Mouse (Mus musculus) NIH3T3 (cell line): Measurements from ENCODE around the gene BC030867.

Experiments used
- DNase-seq: peaks from one replicate; pipeline ENCODE4 v3.0.0-alpha.2; 2012; ENCODE audit warnings: low read depth

BC030867 gene

GRCm38 (mm10) chr11:102248630-102249230 is at the start of gene BC030867:
BC030867 (plus strand) TSS chr11:102248882.
- peak; percentile 98 for DNase-seq

GRCm38 (mm10) chr11:102199856-102200255 is 48.8 kb upstream of the BC030867 start:
- no peak for DNase-seq

- DNase-seq, result peak; percentile 84
Measured at GRCm38 (mm10) chr11:102201408-102201821, 47.3 kb upstream of the BC030867 start.

DNA sequence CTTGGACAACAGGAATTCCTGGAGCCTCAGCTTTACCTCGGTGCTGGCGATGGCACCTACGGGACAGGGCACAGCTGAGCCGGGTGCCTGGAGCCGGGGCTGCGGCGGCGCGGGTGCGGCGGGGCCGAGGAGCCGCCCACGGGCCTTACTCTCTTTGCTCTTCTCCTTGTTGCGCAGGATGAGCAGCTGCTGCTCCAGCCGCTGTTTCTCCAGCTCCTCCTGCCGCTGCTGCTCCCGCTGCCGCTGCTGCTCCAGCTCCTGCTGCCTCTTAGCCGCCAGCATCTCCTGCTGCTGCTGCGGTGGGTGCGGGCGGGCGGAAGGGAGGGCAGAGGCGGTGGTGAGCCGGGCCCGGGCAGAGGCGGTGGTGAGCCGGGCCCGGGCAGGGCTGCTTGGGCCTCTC is 42.2 kb upstream of the BC030867 start:
- DNase-seq, result no peak

- no peak for DNase-seq
Measured at GRCm38 (mm10) chr11:102207825-102208777, 40.6 kb upstream of the BC030867 start.

DNA sequence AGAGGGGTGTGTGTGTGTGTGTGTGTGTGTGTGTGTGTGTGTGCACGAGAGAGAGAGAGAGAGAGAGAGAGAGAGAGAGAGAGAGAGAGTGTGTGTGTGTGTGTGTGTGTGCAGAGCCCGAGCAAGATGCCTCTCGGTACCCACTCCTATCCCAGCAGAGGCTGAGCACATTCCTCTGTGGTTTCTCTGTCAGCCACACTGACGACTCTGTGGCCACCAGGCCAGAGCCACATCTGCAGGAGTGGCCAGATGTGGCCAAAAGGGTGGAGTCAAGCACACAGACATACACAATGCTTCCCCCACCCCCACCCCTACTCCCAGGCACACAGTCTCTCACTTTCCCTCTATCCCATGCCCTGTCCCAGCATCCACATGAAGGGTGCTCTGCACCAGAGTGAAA is 39.8 kb upstream of the BC030867 start:
- peak; percentile 38 for DNase-seq

DNA sequence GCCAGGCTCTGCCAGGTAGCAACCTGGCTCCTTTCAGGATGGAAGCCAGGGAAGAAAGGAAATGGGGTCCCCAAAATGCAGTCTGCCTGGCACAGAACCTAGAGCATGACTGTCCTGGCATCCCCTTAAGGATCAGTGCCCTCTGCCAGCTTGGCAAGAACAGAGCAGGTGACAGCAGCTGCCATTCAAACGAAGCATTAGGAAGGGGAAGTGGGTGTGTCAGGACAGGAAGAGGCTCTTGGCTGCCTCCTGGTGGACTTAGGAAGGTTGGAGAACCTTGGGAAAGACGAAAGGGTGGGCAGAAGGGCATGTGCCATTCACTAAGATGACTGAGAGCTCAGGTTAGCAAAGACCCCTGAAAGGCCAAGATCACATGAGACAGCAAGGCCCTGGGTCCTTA is 38.9 kb upstream of the BC030867 start:
- peak; percentile 52 for DNase-seq

DNA sequence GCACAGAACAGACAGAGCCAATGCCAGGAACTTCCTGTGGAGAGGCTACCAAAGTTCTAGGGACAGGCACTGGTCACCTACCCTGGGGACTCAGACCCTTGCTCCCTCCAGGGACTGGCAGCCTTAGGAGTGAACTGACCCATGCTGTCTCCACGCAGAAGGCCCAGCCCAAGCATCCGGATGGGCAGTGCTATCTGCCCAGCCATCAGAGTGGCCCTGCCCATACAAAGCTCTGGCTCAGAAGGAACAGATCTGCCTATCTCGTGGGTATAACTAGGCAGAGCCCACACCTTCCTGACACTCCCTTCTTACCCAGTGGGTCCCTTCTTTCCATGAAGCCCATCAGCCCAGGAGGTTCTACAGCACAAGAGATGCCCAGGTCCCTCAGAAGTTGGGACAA is 38.5 kb upstream of the BC030867 start:
- no peak for DNase-seq

DNA sequence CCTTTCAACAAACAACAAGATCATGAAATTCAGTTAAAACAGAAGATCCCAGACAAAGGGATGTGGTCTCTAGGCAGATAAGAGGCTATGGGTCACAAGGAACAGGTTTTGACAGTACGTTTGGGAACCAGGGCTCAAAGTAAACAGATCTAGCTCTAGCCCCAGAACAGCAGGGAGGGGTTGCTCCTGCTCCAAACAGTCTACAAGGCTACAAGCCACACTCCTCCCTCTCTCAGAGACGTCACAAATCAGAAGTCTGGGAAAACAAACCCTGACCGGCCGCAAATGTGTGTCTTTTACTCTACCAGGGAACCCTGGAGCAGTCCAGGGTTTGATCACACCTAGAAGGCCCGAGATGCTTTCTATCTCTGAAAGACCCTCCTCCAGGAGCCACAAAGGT is 37.7 kb upstream of the BC030867 start:
- DNase-seq, result no peak

DNA sequence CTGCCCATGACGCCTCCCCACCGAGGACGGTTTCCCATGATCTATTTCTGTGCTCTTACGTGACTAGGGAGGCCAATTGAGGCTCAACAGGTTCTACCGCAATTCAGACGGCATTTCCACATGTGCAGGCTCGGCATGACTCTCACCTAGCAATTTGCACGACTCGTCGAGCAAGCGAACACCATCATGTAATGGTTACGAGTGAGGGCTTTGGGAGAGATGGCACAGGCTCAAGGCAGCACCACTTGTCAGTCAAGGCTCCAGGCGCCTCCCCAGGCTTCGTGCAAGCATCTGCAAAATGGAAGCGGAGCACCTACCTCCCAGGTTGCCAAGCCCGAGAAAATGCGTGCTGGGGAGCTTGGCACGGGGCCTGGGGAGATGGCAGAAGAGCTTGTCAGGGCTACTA is 36.7 kb upstream of the BC030867 start:
- DNase-seq, result no peak

DNA sequence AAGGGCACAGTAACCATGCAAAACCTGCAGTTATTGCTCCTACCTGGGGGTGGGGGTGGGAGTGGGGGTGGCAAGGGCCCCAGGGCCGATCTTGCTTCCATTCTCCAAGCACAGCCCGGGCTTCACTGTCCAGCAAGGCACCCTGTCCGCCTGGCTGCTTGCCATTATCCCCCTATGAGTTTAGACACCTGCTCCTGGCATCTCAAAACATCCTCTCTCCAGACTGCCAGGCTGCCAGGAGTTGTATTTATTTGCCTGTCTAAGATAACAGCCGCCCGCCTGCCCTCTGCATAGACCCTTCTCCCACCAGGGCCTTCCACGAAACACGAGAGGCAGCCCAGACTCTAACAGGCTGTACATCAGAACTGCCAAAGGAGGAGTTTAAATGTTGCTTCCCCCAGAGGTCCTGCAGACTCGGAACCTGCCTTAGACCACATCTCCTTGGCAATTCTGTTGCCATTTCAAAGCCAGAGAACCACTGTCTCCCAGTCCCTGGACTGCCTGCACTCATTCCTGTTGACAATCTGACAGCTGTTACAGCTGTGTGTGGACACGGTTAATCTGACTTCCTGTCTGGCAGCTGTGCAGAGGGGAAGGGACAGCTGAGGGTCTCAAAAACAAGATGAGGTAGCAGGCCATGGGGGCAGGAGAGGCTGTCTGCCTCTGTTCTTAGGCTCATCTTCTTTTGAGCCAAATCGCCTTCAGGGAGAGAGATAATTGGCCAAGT is 34.1 kb upstream of the BC030867 start:
- DNase-seq, result no peak

- DNase-seq, result peak; percentile 27
Measured at GRCm38 (mm10) chr11:102215511-102215910, 33.2 kb upstream of the BC030867 start.

DNA sequence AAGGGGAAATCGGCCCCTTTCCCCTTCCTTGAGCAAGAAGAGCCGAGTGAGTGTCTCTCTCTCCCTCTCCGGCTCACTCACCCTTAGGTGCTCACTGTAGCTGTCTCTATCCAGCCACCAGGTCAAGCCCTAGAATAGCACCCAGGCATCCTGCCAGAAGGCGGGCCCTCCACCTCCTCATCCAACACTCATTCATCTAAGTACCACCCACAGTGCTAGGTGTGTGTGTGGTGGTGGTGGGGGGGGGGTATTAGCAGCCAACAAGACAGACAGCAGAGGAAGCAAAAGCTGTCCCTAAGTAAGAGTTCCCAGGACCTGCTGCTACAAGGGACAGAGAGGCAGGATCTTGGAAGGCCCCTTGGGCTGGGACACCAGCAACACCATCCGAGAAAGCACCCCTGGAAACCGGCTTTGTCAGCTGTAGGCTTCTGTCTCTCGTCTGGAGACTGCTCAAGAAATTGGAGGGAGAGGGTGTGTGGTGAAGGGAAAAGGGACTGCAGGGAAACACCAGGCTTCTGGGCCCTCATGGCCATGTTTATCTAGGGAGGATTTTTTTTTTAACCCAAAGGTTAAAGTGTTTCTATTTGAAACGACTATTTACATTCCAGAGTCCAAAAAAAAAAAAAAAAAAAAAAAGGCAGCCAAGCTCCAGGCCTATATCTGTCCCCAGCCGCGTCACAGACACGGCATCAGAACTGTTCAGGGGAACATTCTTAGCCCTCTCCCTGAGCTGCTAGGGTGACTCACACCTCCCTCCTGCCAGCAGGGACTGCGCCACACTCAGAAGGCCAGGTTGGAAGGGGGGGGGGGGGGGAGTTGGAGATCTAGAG is 32.4 kb upstream of the BC030867 start:
- DNase-seq, result peak; percentile 88

GRCm38 (mm10) chr11:102216886-102217240 is 31.8 kb upstream of the BC030867 start:
- peak; percentile 57 for DNase-seq

DNA sequence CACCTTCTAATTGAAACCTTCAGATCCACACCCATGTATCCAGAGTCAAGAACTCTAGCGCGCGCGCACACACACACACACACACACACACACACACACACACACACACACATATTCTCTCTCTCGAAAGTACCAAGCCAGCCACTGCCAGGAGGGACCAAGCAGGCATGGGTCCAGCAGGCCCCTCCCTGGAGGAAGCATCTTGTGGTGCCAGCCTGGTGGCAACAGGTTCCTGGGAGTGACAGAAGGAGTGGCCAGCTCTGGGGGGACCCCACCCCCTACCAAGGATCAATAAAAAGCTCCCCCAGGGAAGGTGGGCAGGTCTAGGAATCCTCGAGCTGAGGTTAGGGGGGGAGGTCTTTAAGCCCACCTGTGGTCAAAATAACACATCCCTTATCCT is 31.3 kb upstream of the BC030867 start:
- peak; percentile 39 for DNase-seq

GRCm38 (mm10) chr11:102217876-102218430 is 30.7 kb upstream of the BC030867 start:
- peak; percentile 19 for DNase-seq

- peak; percentile 97 for DNase-seq
Measured at GRCm38 (mm10) chr11:102218783-102219182, 29.9 kb upstream of the BC030867 start.

- no peak for DNase-seq
Measured at GRCm38 (mm10) chr11:102219247-102219993, 29.3 kb upstream of the BC030867 start.

DNA sequence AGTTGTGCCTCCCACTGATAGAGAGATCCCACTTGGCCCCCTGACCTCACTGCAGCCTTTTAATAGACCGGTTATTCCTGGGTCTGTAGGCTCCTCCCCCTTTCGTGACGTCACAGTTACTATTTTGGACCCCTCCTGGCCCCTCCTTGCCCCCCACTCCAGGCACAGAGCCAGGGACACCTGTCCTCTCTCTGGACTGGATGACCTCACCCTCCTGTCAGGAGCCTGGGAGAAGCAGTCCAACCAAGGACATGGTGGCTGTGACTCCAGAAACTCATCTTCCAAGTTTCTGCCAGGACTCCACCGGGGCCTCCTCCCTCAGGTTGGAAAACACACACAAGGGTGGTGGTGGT is 28.7 kb upstream of the BC030867 start:
- no peak for DNase-seq

DNA sequence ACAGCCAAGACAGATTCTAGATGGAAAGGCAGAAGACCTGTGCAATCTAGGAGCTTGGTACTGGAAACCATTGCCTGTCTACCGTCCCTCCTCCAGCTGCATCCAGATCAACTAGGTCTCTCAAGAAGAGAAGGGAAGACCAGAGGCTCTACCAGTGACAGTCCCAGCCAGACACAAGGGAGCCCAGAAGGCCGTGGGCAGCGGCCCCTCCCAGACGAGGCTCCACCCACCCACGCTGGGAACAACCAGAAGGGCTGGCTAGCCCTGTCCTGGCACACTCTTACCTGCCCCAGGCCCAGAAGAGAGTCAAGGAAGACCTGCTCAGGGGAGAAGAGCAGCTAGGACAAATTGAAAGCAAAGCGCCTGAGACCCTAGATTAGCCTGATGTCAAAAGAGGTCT is 28.2 kb upstream of the BC030867 start:
- no peak for DNase-seq
